In genomic region chr4:123296148-123296534, GRCm38 (mm10) we compare ENCODE assay signal across 24 mouse cellular contexts. TPM values are rescaled to one million over a fixed set of nuclear protein-coding genes. Genes with fewer than 3 reads are reported as not detected.
DNase-seq lines count a peak whose midpoint lies in the region; ATAC-seq lines count a peak whose summit lies in the region.
"Had no signal": no experiment of that assay in that cellular context is flagged by ENCODE, and none has a peak within 500 bp of the region (broad histone marks: within the 10 kb centered on the region; RNA-seq: fewer than 3 reads in every experiment).

No protein-coding gene starts in this region.

- no peak overlapping the region for H3K4me2 ChIP-seq in liver, embryonic 13.5 days
- H3K4me2 ChIP-seq in liver, embryonic 11.5 days: no peak overlapping the region
- no peak overlapping the region for H3K4me2 ChIP-seq in hindbrain, embryonic 12.5 days (replicated peaks)
- H3K4me2 ChIP-seq: embryonic facial prominence, embryonic 12.5 days; forebrain, embryonic 12.5 days; hindbrain, embryonic 13.5 days had no signal

- no peaks in the 10 kb centered on the region for H3K9me3 ChIP-seq in liver, embryonic 13.5 days (replicated peaks)
- no peaks in the 10 kb centered on the region for H3K9me3 ChIP-seq in liver, embryonic 11.5 days (ENCODE audit: control insufficient read depth, low read length)
- no peaks in the 10 kb centered on the region for H3K9me3 ChIP-seq in hindbrain, embryonic 12.5 days (replicated peaks)
- H3K9me3 ChIP-seq: embryonic facial prominence, embryonic 12.5 days; forebrain, embryonic 12.5 days; hindbrain, embryonic 13.5 days had no signal

- 77% methylated on average over 5 of the region's 5 CpGs for WGBS in liver, embryonic 13.5 days (ENCODE audit: insufficient replicate concordance)
- WGBS in liver, embryonic 11.5 days: 90% methylated on average over 5 of the region's 5 CpGs
- WGBS in hindbrain, embryonic 12.5 days: 85% methylated on average over 5 of the region's 5 CpGs

- peaks cover 11% of the 10 kb centered on the region for H3K4me1 ChIP-seq in liver, embryonic 13.5 days (replicated peaks)
- H3K4me1 ChIP-seq in liver, embryonic 11.5 days (replicated peaks; ENCODE audit: control insufficient read depth, insufficient read depth, low read length): no peaks in the 10 kb centered on the region
- no peaks in the 10 kb centered on the region for H3K4me1 ChIP-seq in hindbrain, embryonic 12.5 days
- H3K4me1 ChIP-seq: embryonic facial prominence, embryonic 12.5 days; forebrain, embryonic 12.5 days; hindbrain, embryonic 13.5 days had no signal

- peak; percentile 28 for DNase-seq in adrenal gland, postnatal 10 days
- DNase-seq in adrenal gland, postnatal 25 days: no peak
- DNase-seq in liver, embryonic 13.5 days: no peak
- no peak for DNase-seq in liver, embryonic 11.5 days (ENCODE audit: low spot score)
- DNase-seq: cerebellum, adult 11-12 months; cerebellum, adult 9-10 months; cerebellum, postnatal 25 days; heart, postnatal 10 days; heart, postnatal 4 days had no signal

- H3K27ac ChIP-seq in liver, embryonic 13.5 days: peak overlapping the region; percentile 16; the same call in 1 of the 2 replicates
- H3K27ac ChIP-seq in liver, embryonic 11.5 days (ENCODE audit: low read depth, low read length): no peak overlapping the region
- H3K27ac ChIP-seq in hindbrain, embryonic 12.5 days: no peak overlapping the region
- H3K27ac ChIP-seq: embryonic facial prominence, embryonic 12.5 days; forebrain, embryonic 12.5 days; hindbrain, embryonic 13.5 days; hindbrain, postnatal 0 days had no signal

- no peak overlapping the region for H3K4me3 ChIP-seq in liver, embryonic 13.5 days (replicated peaks)
- H3K4me3 ChIP-seq in liver, embryonic 11.5 days (ENCODE audit: low read depth, low read length): no peak overlapping the region
- no peak overlapping the region for H3K4me3 ChIP-seq in hindbrain, embryonic 12.5 days
- H3K4me3 ChIP-seq: embryonic facial prominence, embryonic 12.5 days; forebrain, embryonic 12.5 days; hindbrain, embryonic 13.5 days had no signal

- no peaks in the 10 kb centered on the region for H3K27me3 ChIP-seq in liver, embryonic 13.5 days
- H3K27me3 ChIP-seq in liver, embryonic 11.5 days (replicated peaks; ENCODE audit: control insufficient read depth, insufficient read depth, low read length): no peaks in the 10 kb centered on the region
- H3K27me3 ChIP-seq in hindbrain, embryonic 12.5 days: no peaks in the 10 kb centered on the region
- H3K27me3 ChIP-seq: embryonic facial prominence, embryonic 12.5 days; forebrain, embryonic 12.5 days; hindbrain, embryonic 13.5 days had no signal

- no peak overlapping the region for H3K9ac ChIP-seq in liver, embryonic 13.5 days
- no peak overlapping the region for H3K9ac ChIP-seq in liver, embryonic 11.5 days (ENCODE audit: low read depth, low read length)
- H3K9ac ChIP-seq in hindbrain, embryonic 12.5 days: no peak overlapping the region
- H3K9ac ChIP-seq: embryonic facial prominence, embryonic 12.5 days; forebrain, embryonic 12.5 days; hindbrain, embryonic 13.5 days had no signal

- no peak for ATAC-seq in liver, embryonic 13.5 days (ENCODE audit: low read depth)
- no peak for ATAC-seq in liver, embryonic 11.5 days (replicated peaks; ENCODE audit: low FRiP score)
- 0 out of 2 replicates have a peak, but pooled peaks have one; percentile 4 for ATAC-seq in megakaryocyte progenitor cell, adult 5-6 weeks (replicated peaks; ENCODE audit: poor library complexity)
- no peak for ATAC-seq in megakaryocyte, adult 5-6 weeks (ENCODE audit: poor library complexity, severe bottlenecking)
- no peak for ATAC-seq in hindbrain, embryonic 12.5 days (ENCODE audit: low FRiP score)
- ATAC-seq: activated CD4-positive, CD25-positive, alpha-beta regulatory T cell, adult 4 months; forebrain, embryonic 16.5 days; hindbrain, postnatal 0 days had no signal

- peaks cover 99% of the 10 kb centered on the region for H3K36me3 ChIP-seq in liver, embryonic 13.5 days
- H3K36me3 ChIP-seq in liver, embryonic 11.5 days (ENCODE audit: control insufficient read depth, insufficient read depth, low read length): peaks cover 89% of the 10 kb centered on the region
- peaks cover 87% of the 10 kb centered on the region for H3K36me3 ChIP-seq in hindbrain, embryonic 12.5 days

RNA-seq across cellular contexts. Expression of gene Oxct2a, which starts 27.3 kb away (rescaled TPM):
- under 1 TPM in 1 of 2 experiments, not detected in 1; 0.18 TPM for total RNA-seq in adrenal gland, postnatal 10 days (2021)
- total RNA-seq in adrenal gland, postnatal 25 days (2021): not detected in 2 replicates
- 0.06 TPM in 1 of 2 replicates, not detected in the other for polyA plus RNA-seq in liver, embryonic 13.5 days (2015; fragmentation: Nextera tagmentation; extraction: Ambion mirVana)
- 0.18 TPM in 1 of 2 replicates, not detected in the other for polyA plus RNA-seq in liver, embryonic 11.5 days (2014; fragmentation: Nextera tagmentation; extraction: Ambion mirVana)
- not detected in 2 replicates for total RNA-seq in megakaryocyte progenitor cell, adult 5-6 weeks (2015)
- not detected in 2 replicates for total RNA-seq in megakaryocyte progenitor cell, adult 5-6 weeks (2017)
- not detected in 2 replicates for total RNA-seq in megakaryocyte, adult 5-6 weeks (2015)
- not detected in 2 replicates for total RNA-seq in megakaryocyte, adult 5-6 weeks (2017)
- polyA plus RNA-seq in hindbrain, embryonic 12.5 days (2016; fragmentation: Nextera tagmentation; extraction: Ambion mirVana): not detected in 2 replicates
- total RNA-seq: adrenal gland, postnatal 4 days; granulocyte monocyte progenitor cell, adult 5-6 weeks; heart, postnatal 10 days; heart, postnatal 4 days; MEL had no signal
- polyA plus RNA-seq: activated CD4-positive, CD25-positive, alpha-beta regulatory T cell, adult 4 months; embryonic facial prominence, embryonic 12.5 days; forebrain, embryonic 12.5 days; forebrain, embryonic 16.5 days; frontal cortex, adult 2 months; heart, embryonic 14.5 days; hindbrain, embryonic 13.5 days; intestine, embryonic 14.5 days had no signal

RNA-seq across cellular contexts. Expression of gene Pabpc4, which starts 34.0 kb away (rescaled TPM):
- 100 to 1,000 TPM; 102 to 143 TPM for total RNA-seq in adrenal gland, postnatal 10 days (2021)
- 97.7 and 112 TPM in 2 replicates for total RNA-seq in adrenal gland, postnatal 25 days (2021)
- 93.5 and 100 TPM in 2 replicates for polyA plus RNA-seq in liver, embryonic 13.5 days (2015; fragmentation: Nextera tagmentation; extraction: Ambion mirVana)
- polyA plus RNA-seq in liver, embryonic 11.5 days (2014; fragmentation: Nextera tagmentation; extraction: Ambion mirVana): 119 and 147 TPM in 2 replicates
- 141 and 168 TPM in 2 replicates for total RNA-seq in megakaryocyte progenitor cell, adult 5-6 weeks (2015)
- 118 and 136 TPM in 2 replicates for total RNA-seq in megakaryocyte progenitor cell, adult 5-6 weeks (2017)
- total RNA-seq in megakaryocyte, adult 5-6 weeks (2015): 29.1 and 32.3 TPM in 2 replicates
- 30.1 and 34.8 TPM in 2 replicates for total RNA-seq in megakaryocyte, adult 5-6 weeks (2017)
- 36.1 and 36.4 TPM in 2 replicates for polyA plus RNA-seq in hindbrain, embryonic 12.5 days (2016; fragmentation: Nextera tagmentation; extraction: Ambion mirVana)

RNA-seq across cellular contexts. Expression of gene Bmp8a, which starts 46.9 kb away (rescaled TPM):
- under 1 TPM in 1 of 2 experiments, not detected in 1; 0.90 TPM for total RNA-seq in adrenal gland, postnatal 10 days (2021)
- not detected in 2 replicates for total RNA-seq in adrenal gland, postnatal 25 days (2021)
- 0.16 and 0.38 TPM in 2 replicates for polyA plus RNA-seq in liver, embryonic 13.5 days (2015; fragmentation: Nextera tagmentation; extraction: Ambion mirVana)
- polyA plus RNA-seq in liver, embryonic 11.5 days (2014; fragmentation: Nextera tagmentation; extraction: Ambion mirVana): 0.42 and 0.63 TPM in 2 replicates
- 0.17 TPM in 1 of 2 replicates, not detected in the other for total RNA-seq in megakaryocyte progenitor cell, adult 5-6 weeks (2015)
- total RNA-seq in megakaryocyte progenitor cell, adult 5-6 weeks (2017): 0.12 TPM in 1 of 2 replicates, not detected in the other
- not detected in 2 replicates for total RNA-seq in megakaryocyte, adult 5-6 weeks (2015)
- not detected in 2 replicates for total RNA-seq in megakaryocyte, adult 5-6 weeks (2017)
- polyA plus RNA-seq in hindbrain, embryonic 12.5 days (2016; fragmentation: Nextera tagmentation; extraction: Ambion mirVana): 0.36 TPM in 1 of 2 replicates, not detected in the other
- total RNA-seq: adrenal gland, postnatal 4 days; granulocyte monocyte progenitor cell, adult 5-6 weeks had no signal
- polyA plus RNA-seq: activated CD4-positive, CD25-positive, alpha-beta regulatory T cell, adult 4 months; forebrain, embryonic 12.5 days; heart, embryonic 14.5 days had no signal
